Mouse (Mus musculus) brain, adult 2 months (tissue): ENCODE measurements at regions not wholly inside any gene's neighbourhood (a gene's known extent, or its start where the extent isn't known, plus 50 kb on each side); places are given as distances from the start of the nearest gene placed in this dataset.

Experiments
- DNase-seq: peaks from one replicate; pipeline ENCODE4 v3.0.0; 2011; ENCODE audit warnings: low read depth, low spot score

GRCm38 (mm10) chr1:113247325-113247724, 1382.6 kb upstream of the Dsel start:
- DNase-seq = peak; percentile 13

DNA sequence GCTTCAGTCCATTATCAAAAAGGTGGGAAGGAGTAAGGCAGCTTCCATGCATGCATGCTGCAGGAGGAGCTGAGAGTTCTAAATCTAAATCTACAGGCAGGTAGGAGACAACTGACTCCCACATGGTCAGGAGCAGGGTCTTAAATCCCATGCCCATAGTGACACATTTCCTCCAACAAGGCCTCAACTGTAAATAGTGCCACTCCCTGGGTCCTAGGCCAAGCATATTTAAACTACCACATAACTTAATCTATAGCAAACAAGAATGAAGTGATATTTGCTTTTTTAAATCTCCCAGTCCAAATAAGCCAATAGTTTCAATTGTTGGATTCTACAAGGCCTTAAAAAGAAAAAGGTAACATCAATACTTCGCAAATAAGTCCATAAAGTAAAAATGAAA, 1345.4 kb upstream of the Dsel start:
- no peak for DNase-seq

- no peak for DNase-seq
Measured at GRCm38 (mm10) chr1:113204019-113204418, 1339.3 kb upstream of the Dsel start.

DNA sequence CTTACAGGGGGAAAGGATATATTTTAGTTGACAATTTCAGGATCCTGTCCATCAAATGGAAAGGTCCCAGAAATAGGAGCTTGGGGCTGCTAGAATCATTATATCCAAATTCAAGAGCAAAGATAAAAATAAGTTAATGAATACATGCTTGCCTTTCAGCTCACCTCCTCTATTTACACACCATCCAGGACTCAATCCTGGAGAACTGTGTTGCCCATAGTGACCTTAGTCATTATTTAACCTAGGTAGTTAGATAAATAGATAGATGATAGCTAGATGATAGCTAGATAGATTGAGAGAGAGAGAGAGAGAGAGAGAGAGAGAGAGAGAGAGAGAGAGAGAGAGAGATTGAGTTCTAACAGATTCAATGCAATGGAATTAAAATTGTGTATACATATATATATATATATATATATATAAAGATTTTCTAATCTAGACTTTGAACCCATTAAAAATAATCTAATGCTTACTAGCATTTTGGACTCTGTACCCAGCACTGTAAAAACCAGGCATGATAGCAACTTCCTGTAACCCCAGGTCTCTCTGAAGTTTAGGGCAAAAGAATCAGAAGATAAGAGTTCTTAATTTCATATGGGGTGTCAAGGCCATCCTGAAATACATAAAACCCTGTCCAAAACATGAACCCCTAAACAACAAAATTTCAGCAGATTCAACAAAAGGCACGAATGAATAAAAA, 1329.5 kb upstream of the Dsel start:
- DNase-seq = no peak

DNA sequence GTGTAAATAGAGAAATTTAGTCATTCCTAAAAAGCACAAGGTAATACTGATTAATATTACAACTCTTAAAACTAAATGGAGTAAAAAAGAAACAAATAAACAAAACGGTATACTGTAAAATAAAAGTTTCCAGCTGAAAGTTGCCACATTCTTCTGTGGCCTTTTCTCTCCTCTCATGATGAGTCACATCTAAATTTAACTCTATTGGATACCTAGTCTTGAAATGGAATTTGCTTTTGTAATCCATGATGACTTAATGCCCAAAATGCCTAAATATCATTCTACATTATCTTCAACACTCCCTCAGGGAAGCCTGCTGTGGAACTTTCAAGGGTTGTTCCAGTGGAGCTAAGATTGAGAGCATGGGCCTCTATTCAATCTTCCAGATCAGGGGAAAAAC, 1298.5 kb upstream of the Dsel start:
- DNase-seq = no peak
